In genomic region chr4:40268835-40269234, GRCm38 (mm10) we compare ENCODE assay signal across 8 mouse cellular contexts. TPM values are rescaled to one million over a fixed set of nuclear protein-coding genes. Genes with fewer than 3 reads are reported as not detected.
A peak's percentile ranks its signal among the peaks of the same experiment; 100 is the strongest.
DNase-seq lines count a peak whose midpoint lies in the region; ATAC-seq and TF ChIP-seq lines count a peak whose summit lies in the region.

No protein-coding gene starts in this region.

- TF ChIP-seq POLR2A in lung, adult 2 months (IDR thresholded peaks at IDR 0.05; ENCODE audit: borderline replicate concordance, extremely low read depth, low read depth, low read length) = no peak
- TF ChIP-seq POLR2A in cortical plate, adult 2 months (IDR thresholded peaks at IDR 0.05; ENCODE audit: extremely low read depth, insufficient read depth, low read length) = no peak

- TF ChIP-seq CTCF in lung, adult 2 months (IDR thresholded peaks at IDR 0.05; ENCODE audit: insufficient read depth, low read length) = no peak
- TF ChIP-seq CTCF in cortical plate, adult 2 months (IDR thresholded peaks at IDR 0.05; ENCODE audit: extremely low read depth, insufficient read depth, low read length) = no peak

- no peak for DNase-seq in lung, adult 2 months
- DNase-seq in lung, postnatal 10 days = no peak
- DNase-seq in testis, postnatal 10 days (ENCODE audit: low spot score) = peak; percentile 56
- no peak for DNase-seq in ovary, adult 18-20 months (ENCODE audit: low spot score)
- DNase-seq in kidney, adult 9 months = no peak

- no peaks in the 10 kb centered on the region for H3K27me3 ChIP-seq in liver, embryonic 15.5 days

- peak; percentile 25 for ATAC-seq in granulocyte monocyte progenitor cell, adult 5-6 weeks (replicated peaks; ENCODE audit: poor library complexity, severe bottlenecking)
- ATAC-seq in liver, embryonic 15.5 days (ENCODE audit: insufficient read depth) = peak; percentile 13; the same call in 1 of the 2 replicates

- peak overlapping the region; percentile 85 for H3K4me3 ChIP-seq in lung, adult 2 months (replicated peaks; ENCODE audit: extremely low read depth, low read depth, low read length)
- peak overlapping the region; percentile 49 for H3K4me3 ChIP-seq in cortical plate, adult 2 months (ENCODE audit: insufficient read depth, low read length)
- H3K4me3 ChIP-seq in liver, embryonic 15.5 days (replicated peaks) = peak overlapping the region; percentile 85

- WGBS in lung, adult 2 months = under 1% methylated on average over 16 of the region's 16 CpGs
- under 1% methylated on average over 16 of the region's 16 CpGs for WGBS in liver, embryonic 15.5 days (ENCODE audit: insufficient replicate concordance)

- no peaks in the 10 kb centered on the region for H3K9me3 ChIP-seq in liver, embryonic 15.5 days (replicated peaks)

- peak overlapping the region; percentile 93 for H3K4me2 ChIP-seq in liver, embryonic 15.5 days

- peak overlapping the region; percentile 76 for H3K9ac ChIP-seq in liver, embryonic 15.5 days

- peaks cover 33% of the 10 kb centered on the region for H3K36me3 ChIP-seq in liver, embryonic 15.5 days (replicated peaks)

- H3K27ac ChIP-seq in cortical plate, adult 2 months (ENCODE audit: insufficient read depth, low read length) = peak overlapping the region; percentile 16
- peak overlapping the region; percentile 93 for H3K27ac ChIP-seq in liver, embryonic 15.5 days (replicated peaks)

- peaks cover 4% of the 10 kb centered on the region for H3K4me1 ChIP-seq in lung, adult 2 months (ENCODE audit: control insufficient read depth, insufficient read depth, low read length)
- H3K4me1 ChIP-seq in cortical plate, adult 2 months (ENCODE audit: control insufficient read depth, insufficient read depth, low read length) = no peaks in the 10 kb centered on the region
- peaks cover 42% of the 10 kb centered on the region for H3K4me1 ChIP-seq in liver, embryonic 15.5 days (replicated peaks)

RNA-seq across cellular contexts. Expression of gene Smim27, which starts 0.5 kb away (rescaled TPM):
- 15.2 and 22.2 TPM in 2 replicates for polyA plus RNA-seq in lung, adult 2 months (2012; rRNA removed)
- 6.0 and 6.8 TPM in 2 replicates for polyA plus RNA-seq in cortical plate, adult 2 months (2012; rRNA removed)
- 20.5 and 35.3 TPM in 2 replicates for total RNA-seq in granulocyte monocyte progenitor cell, adult 5-6 weeks (2014; fragmentation: Nextera tagmentation)
- 1.4 and 8.9 TPM in 2 replicates for total RNA-seq in granulocyte monocyte progenitor cell, adult 5-6 weeks (2017)
- polyA plus RNA-seq in liver, embryonic 15.5 days (2015; fragmentation: Nextera tagmentation; extraction: Ambion mirVana) = 10.6 and 17.5 TPM in 2 replicates

RNA-seq across cellular contexts. Expression of gene Topors, which starts 0.8 kb away (rescaled TPM):
- polyA plus RNA-seq in lung, adult 2 months (2012; rRNA removed) = 4.0 and 5.3 TPM in 2 replicates
- 10.1 and 10.7 TPM in 2 replicates for polyA plus RNA-seq in cortical plate, adult 2 months (2012; rRNA removed)
- total RNA-seq in granulocyte monocyte progenitor cell, adult 5-6 weeks (2014; fragmentation: Nextera tagmentation) = 37.2 and 41.3 TPM in 2 replicates
- 93.1 and 94.7 TPM in 2 replicates for total RNA-seq in granulocyte monocyte progenitor cell, adult 5-6 weeks (2017)
- polyA plus RNA-seq in liver, embryonic 15.5 days (2015; fragmentation: Nextera tagmentation; extraction: Ambion mirVana) = 13.5 and 14.1 TPM in 2 replicates

RNA-seq across cellular contexts. Expression of gene Ndufb6, which starts 10.4 kb away (rescaled TPM):
- polyA plus RNA-seq in lung, adult 2 months (2012; rRNA removed) = 58.8 and 59.3 TPM in 2 replicates
- 163 and 168 TPM in 2 replicates for polyA plus RNA-seq in cortical plate, adult 2 months (2012; rRNA removed)
- 158 and 183 TPM in 2 replicates for total RNA-seq in granulocyte monocyte progenitor cell, adult 5-6 weeks (2014; fragmentation: Nextera tagmentation)
- total RNA-seq in granulocyte monocyte progenitor cell, adult 5-6 weeks (2017) = 46.9 and 72.7 TPM in 2 replicates
- 139 and 155 TPM in 2 replicates for polyA plus RNA-seq in liver, embryonic 15.5 days (2015; fragmentation: Nextera tagmentation; extraction: Ambion mirVana)

RNA-seq across cellular contexts. Expression of gene Ddx58, which starts 29.2 kb away (rescaled TPM):
- polyA plus RNA-seq in lung, adult 2 months (2012; rRNA removed) = 14.0 and 21.8 TPM in 2 replicates
- polyA plus RNA-seq in cortical plate, adult 2 months (2012; rRNA removed) = 4.6 and 5.3 TPM in 2 replicates
- total RNA-seq in granulocyte monocyte progenitor cell, adult 5-6 weeks (2014; fragmentation: Nextera tagmentation) = 9.3 and 14.1 TPM in 2 replicates
- 5.4 and 10.7 TPM in 2 replicates for total RNA-seq in granulocyte monocyte progenitor cell, adult 5-6 weeks (2017)
- polyA plus RNA-seq in liver, embryonic 15.5 days (2015; fragmentation: Nextera tagmentation; extraction: Ambion mirVana) = 4.5 and 5.0 TPM in 2 replicates
